Mouse (Mus musculus): ENCODE results near the gene Thrb.

DNA sequence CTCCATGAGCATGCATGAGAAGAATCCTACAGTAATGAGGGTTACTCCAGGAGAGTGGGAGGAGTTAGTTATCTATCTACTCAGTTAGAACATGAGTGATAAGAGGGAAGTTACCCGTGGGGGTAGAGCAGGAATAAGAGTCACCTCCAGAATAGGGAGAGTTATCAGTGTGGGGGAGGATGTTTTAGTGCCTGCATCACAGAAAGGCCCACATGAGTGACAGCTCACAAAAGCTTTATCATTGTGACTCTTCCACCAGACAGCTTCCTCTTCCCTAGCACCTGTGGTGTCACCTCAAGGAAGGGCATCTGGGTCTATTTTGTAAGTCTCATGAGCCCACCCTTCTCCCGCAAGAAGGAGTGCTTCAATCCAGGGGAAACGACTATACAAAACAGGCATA, 245.6 kb downstream of the Thrb start:
- TF ChIP-seq CTCF (IDR thresholded peaks at IDR 0.05; ENCODE audit: low read depth) (no peak), EP300 (IDR thresholded peaks at IDR 0.05; ENCODE audit: low read depth) (no peak)

Measured in liver, postnatal 0 days (tissue).